Mouse (Mus musculus): ENCODE results near the gene 1810065E05Rik.

Gene 1810065E05Rik

DNA sequence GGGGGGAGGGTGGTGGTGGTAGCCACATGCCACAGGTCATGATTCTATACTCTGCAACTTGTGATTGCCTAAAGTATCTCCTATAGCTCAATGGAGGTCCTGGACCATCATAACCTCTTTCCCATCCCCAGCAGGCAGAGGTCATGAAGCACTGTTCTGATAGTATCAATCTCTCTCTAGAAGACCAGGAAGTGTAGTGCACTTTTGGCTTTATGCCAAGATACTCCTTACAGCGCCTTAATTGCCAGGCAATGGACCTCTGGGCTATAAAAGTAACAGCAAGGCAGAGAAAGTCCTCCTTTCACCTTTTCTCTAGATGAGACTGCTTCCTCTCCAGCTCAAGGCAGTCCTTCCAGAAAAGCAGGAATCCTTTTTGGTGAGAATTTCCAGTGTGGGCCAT, at the start of gene 1810065E05Rik:
Gene 1810065E05Rik, plus strand, starts transcription at position 297 of the 400 bp plus-strand sequence.
- DNase-seq, result no peak

- DNase-seq, result no peak
Observed at GRCm38 (mm10) chr11:58377273-58377672, 43.6 kb upstream of the 1810065E05Rik start.

DNA sequence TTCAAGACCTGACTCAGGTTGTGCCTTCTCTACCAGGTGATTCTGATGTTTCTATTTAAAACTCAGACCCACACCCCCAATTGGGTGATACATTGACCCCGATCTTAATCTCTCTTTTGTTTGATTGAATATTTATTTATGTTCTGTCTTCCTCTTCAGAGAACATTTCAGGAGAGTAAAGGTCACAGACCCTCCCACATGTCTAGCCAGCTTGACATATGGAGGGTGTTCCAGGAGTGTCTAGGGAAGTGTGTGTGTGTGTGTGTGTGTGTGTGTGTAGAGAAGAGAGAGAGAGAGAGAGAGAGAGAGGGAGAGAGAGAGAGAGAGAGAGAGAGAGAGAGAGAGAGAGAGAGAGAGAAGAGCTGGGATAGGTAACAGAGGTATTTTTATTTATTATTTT, 43.2 kb upstream of the 1810065E05Rik start:
- DNase-seq, result no peak

- no peak for DNase-seq
Observed at GRCm38 (mm10) chr11:58378763-58379278, 42.1 kb upstream of the 1810065E05Rik start, which contains the start of gene Lypd8. Gene Lypd8 (plus strand): TSS chr11:58379043.

DNA sequence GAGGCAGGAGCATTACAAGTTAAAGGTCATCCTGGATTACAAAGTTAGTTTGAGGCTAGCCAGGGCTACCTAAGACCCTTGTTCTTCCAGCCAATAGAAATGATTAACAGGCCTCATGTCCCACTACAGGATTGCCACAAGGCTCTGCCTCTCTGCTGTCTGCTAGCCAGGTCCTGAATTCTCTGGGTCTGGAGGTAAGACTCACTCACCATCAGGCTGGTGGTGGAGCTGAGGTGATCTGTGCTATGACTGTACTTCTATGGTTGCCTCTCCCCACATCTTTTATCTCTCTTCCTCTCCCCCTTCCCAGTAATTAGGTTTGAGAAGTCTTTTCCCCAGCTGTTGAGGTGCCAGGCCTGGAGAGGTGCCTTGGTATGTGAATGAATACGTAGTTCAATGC, 41.4 kb upstream of the 1810065E05Rik start:
- no peak for DNase-seq

DNA sequence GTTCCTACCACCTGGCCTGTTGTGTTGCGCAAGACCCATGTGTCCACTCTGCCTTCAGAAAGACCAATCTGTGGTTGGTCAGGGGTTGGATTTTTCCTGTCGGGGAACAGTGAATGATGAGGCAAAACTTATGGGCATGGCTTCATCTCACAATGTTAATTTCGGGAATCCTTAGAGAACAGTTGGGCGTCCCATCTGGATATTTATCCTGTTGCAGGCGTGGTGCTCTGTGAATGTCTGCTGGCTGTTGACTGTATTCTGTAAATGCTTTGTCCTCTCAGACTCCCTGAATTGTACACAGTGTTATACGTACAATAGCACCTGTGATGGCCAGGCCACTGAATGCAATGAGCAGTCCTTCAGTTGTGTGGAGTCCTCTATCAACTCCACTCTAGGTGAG, 38.4 kb upstream of the 1810065E05Rik start:
- DNase-seq, result no peak

GRCm38 (mm10) chr11:58399985-58400645, 20.8 kb upstream of the 1810065E05Rik start:
- no peak for DNase-seq

DNA sequence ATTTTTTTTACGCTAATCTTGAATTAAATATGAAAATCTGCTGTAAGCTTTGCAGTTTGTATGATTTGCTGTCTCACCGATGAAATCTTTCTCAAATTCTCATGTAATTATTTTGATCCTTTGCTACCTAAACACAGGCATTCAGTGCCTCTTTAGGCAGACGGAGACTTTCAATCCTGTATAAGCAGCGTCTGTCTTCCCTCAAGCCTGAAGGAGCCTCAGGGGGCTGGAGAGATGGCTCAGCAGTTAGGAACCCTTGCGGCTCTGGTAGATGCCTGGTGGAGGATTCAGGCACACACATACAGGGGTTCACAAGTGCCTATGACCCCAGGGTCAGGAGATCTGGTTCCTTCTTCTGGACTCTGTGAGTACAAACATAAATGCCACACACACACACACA, 20.3 kb upstream of the 1810065E05Rik start:
- no peak for DNase-seq

- DNase-seq, result no peak
Observed at GRCm38 (mm10) chr11:58408066-58408465, 12.8 kb upstream of the 1810065E05Rik start.

- DNase-seq, result no peak
Observed at GRCm38 (mm10) chr11:58418336-58418735, 2.6 kb upstream of the 1810065E05Rik start.

- no peak for DNase-seq
Observed at GRCm38 (mm10) chr11:58432259-58432658, 11.3 kb downstream of the 1810065E05Rik start, which contains the start of gene Gm12253. Gene Gm12253 (plus strand): TSS chr11:58432559.

DNA sequence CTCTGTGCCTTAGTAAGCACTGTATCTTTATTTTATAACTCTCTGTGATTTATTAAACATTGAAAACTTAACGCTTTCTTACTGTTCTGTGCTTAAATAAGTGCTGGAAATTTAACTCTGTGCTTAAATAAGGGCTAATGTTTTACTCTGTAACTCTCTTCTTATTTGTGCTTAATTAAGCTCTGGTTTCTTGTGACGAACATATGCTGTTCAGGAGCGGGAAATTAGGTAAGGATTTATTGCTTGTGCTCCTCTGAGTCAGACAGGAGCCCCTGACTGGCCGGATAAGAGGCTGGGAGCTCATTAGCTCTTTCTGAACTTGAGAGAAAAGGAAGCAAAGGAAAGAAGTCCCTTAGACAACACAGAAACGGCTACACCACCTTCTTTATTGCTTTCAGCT, 17.0 kb downstream of the 1810065E05Rik start:
- no peak for DNase-seq

GRCm38 (mm10) chr11:58452759-58453158, 31.8 kb downstream of the 1810065E05Rik start, which contains the start of gene Lypd9:
Gene Lypd9 (minus strand): TSS chr11:58452923.
- DNase-seq, result no peak

DNA sequence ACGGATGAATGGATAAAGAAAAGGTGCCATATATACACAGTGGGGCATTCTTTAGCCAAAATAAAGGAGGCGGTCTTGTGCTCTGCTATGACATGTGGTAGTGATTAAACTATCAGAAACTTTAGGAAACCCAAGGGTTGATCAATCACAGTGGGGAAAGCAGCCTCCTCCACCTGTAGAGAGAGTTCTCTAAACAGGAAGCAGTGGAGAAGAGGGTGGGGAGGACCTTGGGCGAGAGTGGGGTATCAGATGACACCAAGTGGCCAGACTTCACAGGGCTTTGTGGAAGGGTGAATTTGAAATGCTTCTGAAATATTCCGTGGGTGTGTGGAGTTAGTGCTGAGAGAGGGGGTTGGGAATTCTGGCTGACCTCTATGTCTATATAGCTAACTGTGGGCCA, 32.7 kb downstream of the 1810065E05Rik start:
- no peak for DNase-seq

- DNase-seq, result no peak
Observed at GRCm38 (mm10) chr11:58462170-58462569, 41.3 kb downstream of the 1810065E05Rik start, which contains the start of gene Olfr30. Gene Olfr30 (minus strand): TSS chr11:58462270.
